Mouse (Mus musculus): ENCODE measurements around the gene Gm7861.
"Not testable (repeated sequence)": the region's sequence is repeated elsewhere in the genome, so short reads cannot be mapped to it uniquely, and the experiment has no call there.

Gene Gm7861

DNA sequence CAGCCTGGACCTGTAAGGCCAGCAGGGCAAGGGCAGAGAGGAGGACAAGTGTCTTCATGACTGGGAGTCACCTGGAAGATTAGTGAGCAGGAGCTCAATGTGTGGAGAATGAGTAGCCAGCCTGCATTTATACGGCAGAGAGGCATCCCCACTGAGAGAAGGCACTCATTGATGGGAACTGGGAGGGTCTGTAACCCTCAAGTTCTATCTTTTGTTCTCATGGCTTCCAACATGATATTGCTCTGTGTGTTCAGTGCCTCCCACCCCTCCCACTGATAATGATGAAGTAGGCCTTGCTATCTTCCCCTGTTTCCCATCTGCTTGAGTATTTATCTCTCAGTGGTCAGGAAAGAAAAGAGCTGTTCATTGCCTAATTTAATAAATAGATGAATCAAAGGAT lies at the start of gene Gm7861:
Gene Gm7861, minus strand, starts transcription at position 101 of the 400 bp plus-strand sequence.
- not testable (repeated sequence) for DNase-seq (ENCODE audit: low spot score in 2 of 2)

DNA sequence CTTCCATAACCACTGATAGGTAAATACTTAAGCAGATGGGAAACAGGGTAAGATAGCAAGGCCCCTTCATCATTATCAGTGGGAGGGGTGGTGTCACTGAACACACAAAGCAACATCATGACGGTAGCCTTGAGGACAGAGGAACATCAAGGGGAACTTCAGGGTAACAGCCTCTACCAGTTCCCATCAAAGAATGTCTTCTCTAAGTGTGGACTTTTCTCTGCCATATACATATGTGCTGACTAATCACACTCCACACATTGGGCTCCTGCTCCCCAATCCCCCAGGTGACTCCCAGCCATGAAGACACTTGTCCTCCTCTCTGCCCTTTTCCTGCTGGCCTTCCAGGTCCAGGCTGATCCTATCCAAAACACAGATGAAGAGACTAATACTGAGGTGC lies 23.6 kb upstream of the Gm7861 start, which contains the start of gene Defa26:
Gene Defa26, plus strand, starts transcription at position 301 of the 400 bp plus-strand sequence.
- DNase-seq (ENCODE audit: low spot score in 2 of 2) = not testable (repeated sequence)

DNA sequence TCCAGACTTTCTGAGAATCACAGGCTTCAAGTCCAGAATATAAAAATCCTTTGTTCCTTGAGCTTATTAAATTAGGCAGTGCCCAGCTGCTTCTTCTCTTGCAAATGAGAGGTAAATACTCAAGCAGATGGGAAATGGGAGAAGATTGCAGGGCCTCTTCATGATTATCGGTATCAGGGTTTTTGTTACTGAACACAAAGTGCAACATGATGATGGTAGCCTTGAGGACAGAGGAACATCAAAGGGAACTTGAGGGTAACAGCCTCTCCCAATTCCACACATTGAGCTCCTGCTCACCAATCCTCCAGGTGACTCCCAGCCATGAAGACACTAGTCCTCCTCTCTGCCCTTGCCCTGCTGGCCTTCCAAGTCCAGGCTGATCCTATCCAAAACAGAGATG lies 11.6 kb downstream of the Gm7861 start, which contains the start of gene Defa28:
Gene Defa28, plus strand, starts transcription at position 301 of the 400 bp plus-strand sequence.
- not testable (repeated sequence) for DNase-seq (ENCODE audit: low spot score in 2 of 2)

DNA sequence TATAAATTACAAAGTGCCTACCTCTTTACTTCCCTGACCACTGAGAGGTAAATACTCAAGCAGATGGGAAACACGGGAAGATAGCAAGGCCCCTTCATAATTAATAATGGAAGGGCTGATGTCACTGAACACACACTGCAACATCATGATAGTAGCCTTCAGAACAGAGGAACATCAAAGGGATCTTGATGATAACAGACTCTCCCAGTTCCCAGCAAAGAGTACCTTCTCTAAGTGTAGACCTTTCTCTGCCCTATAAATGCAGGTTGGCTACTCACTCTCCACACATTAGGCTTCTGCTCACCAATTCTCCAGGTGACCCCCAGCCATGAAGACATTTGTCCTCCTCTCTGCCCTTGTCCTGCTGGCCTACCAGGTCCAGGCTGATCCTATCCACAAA lies 29.2 kb downstream of the Gm7861 start, which contains the start of gene Defa37:
Gene Defa37, plus strand, starts transcription at position 301 of the 400 bp plus-strand sequence.
- not testable (repeated sequence) for DNase-seq (ENCODE audit: low spot score in 2 of 2)
